Comparison of ENCODE assay signal across 8 mouse cellular contexts in genomic region chr9:69457747-69458625, GRCm38 (mm10). TPM values are rescaled to one million over a fixed set of nuclear protein-coding genes. Genes with fewer than 3 reads are reported as not detected.
DNase-seq lines count a peak whose midpoint lies in the region; ATAC-seq and TF ChIP-seq lines count a peak whose summit lies in the region.

No protein-coding gene starts in this region.

- peaks cover 17% of the 10 kb centered on the region; the same call in 1 of the 2 replicates for H3K27me3 ChIP-seq in midbrain, embryonic 14.5 days (ENCODE audit: control insufficient read depth, insufficient read depth, low read length)
- peaks cover 17% of the 10 kb centered on the region for H3K27me3 ChIP-seq in midbrain, embryonic 11.5 days (ENCODE audit: control insufficient read depth, insufficient read depth, low read length)
- peaks cover 24% of the 10 kb centered on the region for H3K27me3 ChIP-seq in hindbrain, embryonic 12.5 days
- no peaks in the 10 kb centered on the region for H3K27me3 ChIP-seq in limb, embryonic 14.5 days (ENCODE audit: control insufficient read depth, insufficient read depth, low read length)
- peaks cover 9% of the 10 kb centered on the region; the same call in 1 of the 2 replicates for H3K27me3 ChIP-seq in neural tube, embryonic 14.5 days (ENCODE audit: control insufficient read depth, insufficient read depth, low read length)

- peak; percentile 59 for DNase-seq in midbrain, embryonic 14.5 days
- no peak for DNase-seq in midbrain, embryonic 11.5 days (ENCODE audit: low spot score, missing footprints)
- peak; percentile 98 for DNase-seq in fibroblast of lung, adult 2 months (ENCODE audit: low read depth)
- peak; percentile 95 for DNase-seq in limb, embryonic 14.5 days (ENCODE audit: low spot score)
- DNase-seq in right cerebral cortex, postnatal 36 days (ENCODE audit: low spot score in 2 of 2): no peak
- DNase-seq in right cerebral cortex, postnatal 14 days: no peak

- peaks cover 6% of the 10 kb centered on the region; the same call in 1 of the 2 replicates for H3K4me1 ChIP-seq in midbrain, embryonic 14.5 days (ENCODE audit: control insufficient read depth, insufficient read depth, low read length)
- peaks cover 13% of the 10 kb centered on the region for H3K4me1 ChIP-seq in midbrain, embryonic 11.5 days (ENCODE audit: control insufficient read depth, insufficient read depth, low read length)
- H3K4me1 ChIP-seq in hindbrain, embryonic 12.5 days: peaks cover 41% of the 10 kb centered on the region
- peaks cover 66% of the 10 kb centered on the region for H3K4me1 ChIP-seq in limb, embryonic 14.5 days (ENCODE audit: control insufficient read depth, insufficient read depth, low read length)
- peaks cover 11% of the 10 kb centered on the region; the same call in 1 of the 2 replicates for H3K4me1 ChIP-seq in neural tube, embryonic 14.5 days (ENCODE audit: control insufficient read depth, insufficient read depth, low read length)

- H3K9me3 ChIP-seq in midbrain, embryonic 14.5 days (ENCODE audit: control insufficient read depth, low read length): no peaks in the 10 kb centered on the region
- no peaks in the 10 kb centered on the region for H3K9me3 ChIP-seq in midbrain, embryonic 11.5 days (ENCODE audit: control insufficient read depth, low read length)
- no peaks in the 10 kb centered on the region for H3K9me3 ChIP-seq in hindbrain, embryonic 12.5 days (replicated peaks)
- H3K9me3 ChIP-seq in limb, embryonic 14.5 days (ENCODE audit: control insufficient read depth, low read length): no peaks in the 10 kb centered on the region
- no peaks in the 10 kb centered on the region for H3K9me3 ChIP-seq in neural tube, embryonic 14.5 days (ENCODE audit: control insufficient read depth, low read length)

- TF ChIP-seq POLR2A in limb, embryonic 14.5 days (IDR thresholded peaks at IDR 0.05; ENCODE audit: borderline replicate concordance, extremely low read depth, insufficient read depth, insufficient read length): no peak

- no peak for ATAC-seq in midbrain, embryonic 14.5 days (ENCODE audit: low FRiP score, low TSS enrichment)
- no peak for ATAC-seq in midbrain, embryonic 11.5 days (ENCODE audit: low FRiP score)
- ATAC-seq in hindbrain, embryonic 12.5 days (ENCODE audit: low FRiP score): no peak
- ATAC-seq in limb, embryonic 14.5 days (ENCODE audit: low FRiP score, low read depth): peak; percentile 59
- no peak for ATAC-seq in neural tube, embryonic 14.5 days (ENCODE audit: low read depth)

- 67% methylated on average over 14 of the region's 14 CpGs for WGBS in midbrain, embryonic 14.5 days
- 71% methylated on average over 14 of the region's 14 CpGs for WGBS in midbrain, embryonic 11.5 days
- 69% methylated on average over 14 of the region's 14 CpGs for WGBS in hindbrain, embryonic 12.5 days
- 10% methylated on average over 14 of the region's 14 CpGs for WGBS in limb, embryonic 14.5 days
- 54% methylated on average over 14 of the region's 14 CpGs for WGBS in neural tube, embryonic 14.5 days

- H3K9ac ChIP-seq in midbrain, embryonic 14.5 days (replicated peaks; ENCODE audit: low read length): no peak overlapping the region
- H3K9ac ChIP-seq in midbrain, embryonic 11.5 days (ENCODE audit: low read length): no peak overlapping the region
- H3K9ac ChIP-seq in hindbrain, embryonic 12.5 days: no peak overlapping the region
- peak overlapping the region; percentile 13; the same call in 1 of the 2 replicates for H3K9ac ChIP-seq in limb, embryonic 14.5 days (ENCODE audit: low read depth, low read length, severe bottlenecking)
- no peak overlapping the region for H3K9ac ChIP-seq in neural tube, embryonic 14.5 days (replicated peaks; ENCODE audit: low read depth, low read length)

- H3K4me2 ChIP-seq in midbrain, embryonic 14.5 days (ENCODE audit: low read length): no peak overlapping the region
- no peak overlapping the region for H3K4me2 ChIP-seq in midbrain, embryonic 11.5 days
- 0 out of 2 replicates have a peak overlapping the region, but pooled peaks have one; percentile 11 for H3K4me2 ChIP-seq in hindbrain, embryonic 12.5 days (replicated peaks)
- peak overlapping the region; percentile 37 for H3K4me2 ChIP-seq in limb, embryonic 14.5 days (replicated peaks; ENCODE audit: low read depth, low read length, severe bottlenecking)
- no peak overlapping the region for H3K4me2 ChIP-seq in neural tube, embryonic 14.5 days (ENCODE audit: low read depth, low read length)

- no peak overlapping the region for H3K27ac ChIP-seq in midbrain, embryonic 14.5 days (replicated peaks; ENCODE audit: low read depth, low read length)
- H3K27ac ChIP-seq in midbrain, embryonic 11.5 days (ENCODE audit: low read depth, low read length): no peak overlapping the region
- peak overlapping the region; percentile 55 for H3K27ac ChIP-seq in hindbrain, embryonic 12.5 days
- peak overlapping the region; percentile 82 for H3K27ac ChIP-seq in limb, embryonic 14.5 days (replicated peaks; ENCODE audit: low read depth, low read length)
- peak overlapping the region; percentile 13; the same call in 1 of the 2 replicates for H3K27ac ChIP-seq in neural tube, embryonic 14.5 days (ENCODE audit: low read depth, low read length)

- no peak overlapping the region for H3K4me3 ChIP-seq in midbrain, embryonic 14.5 days (replicated peaks; ENCODE audit: low read depth, low read length)
- H3K4me3 ChIP-seq in midbrain, embryonic 11.5 days (ENCODE audit: low read depth, low read length): no peak overlapping the region
- no peak overlapping the region for H3K4me3 ChIP-seq in hindbrain, embryonic 12.5 days
- peak overlapping the region; percentile 10 for H3K4me3 ChIP-seq in limb, embryonic 14.5 days (replicated peaks; ENCODE audit: low read length)
- no peak overlapping the region for H3K4me3 ChIP-seq in neural tube, embryonic 14.5 days (ENCODE audit: low read depth, low read length)

- no peaks in the 10 kb centered on the region for H3K36me3 ChIP-seq in midbrain, embryonic 14.5 days (ENCODE audit: control insufficient read depth, insufficient read depth, low read length)
- no peaks in the 10 kb centered on the region for H3K36me3 ChIP-seq in midbrain, embryonic 11.5 days (ENCODE audit: control insufficient read depth, insufficient read depth, low read length)
- no peaks in the 10 kb centered on the region for H3K36me3 ChIP-seq in hindbrain, embryonic 12.5 days
- peaks cover 30% of the 10 kb centered on the region for H3K36me3 ChIP-seq in limb, embryonic 14.5 days (ENCODE audit: control insufficient read depth, insufficient read depth, low read length)
- no peaks in the 10 kb centered on the region for H3K36me3 ChIP-seq in neural tube, embryonic 14.5 days (ENCODE audit: control insufficient read depth, insufficient read depth, low read length)

RNA-seq across cellular contexts. Expression of gene Anxa2, which starts 4.6 kb away (rescaled TPM):
- polyA plus RNA-seq in midbrain, embryonic 14.5 days (2014; fragmentation: Nextera tagmentation; extraction: Ambion mirVana): 48.8 and 105 TPM in 2 replicates
- 176 and 180 TPM in 2 replicates for polyA plus RNA-seq in midbrain, embryonic 11.5 days (2014; fragmentation: Nextera tagmentation; extraction: Ambion mirVana)
- 317 and 331 TPM in 2 replicates for polyA plus RNA-seq in hindbrain, embryonic 12.5 days (2016; fragmentation: Nextera tagmentation; extraction: Ambion mirVana)
- polyA plus RNA-seq in limb, embryonic 14.5 days (2012; rRNA removed): 610 and 760 TPM in 2 replicates
- polyA plus RNA-seq in limb, embryonic 14.5 days (2014; fragmentation: Nextera tagmentation; extraction: Ambion mirVana): 1,278 and 1,417 TPM in 2 replicates
- 81.0 and 282 TPM in 2 replicates for polyA plus RNA-seq in neural tube, embryonic 14.5 days (2014; fragmentation: Nextera tagmentation; extraction: Ambion mirVana)

Comparison
In these comparisons a context has a peak if more than half of its experiments do, and no peak if none do; other contexts are left out.
1. DNase-seq: peak in midbrain, embryonic 14.5 days (single experiment), fibroblast of lung, adult 2 months (single experiment) and limb, embryonic 14.5 days (single experiment); none in midbrain, embryonic 11.5 days (single experiment), right cerebral cortex, postnatal 36 days (0 of 2) and right cerebral cortex, postnatal 14 days (single experiment).
2. H3K27ac ChIP-seq: peak in hindbrain, embryonic 12.5 days (single experiment), limb, embryonic 14.5 days (single experiment) and neural tube, embryonic 14.5 days (single experiment); none in midbrain, embryonic 14.5 days (single experiment) and midbrain, embryonic 11.5 days (single experiment).
3. H3K4me2 ChIP-seq: peak in hindbrain, embryonic 12.5 days (single experiment) and limb, embryonic 14.5 days (single experiment); none in midbrain, embryonic 14.5 days (single experiment), midbrain, embryonic 11.5 days (single experiment) and neural tube, embryonic 14.5 days (single experiment).